Mouse (Mus musculus): Measurements from ENCODE around the gene 1700113H08Rik.

GRCm38 (mm10) chr10:87039800-87040199 lies 18.0 kb upstream of the 1700113H08Rik start:
- TF ChIP-seq CHD2 (IDR thresholded peaks at IDR 0.05; ENCODE audit: low read depth, low read length): no peak
- no peak for TF ChIP-seq ZC3H11A (IDR thresholded peaks at IDR 0.05; ENCODE audit: borderline replicate concordance, low read depth, low read length)
- TF ChIP-seq MAFK (IDR thresholded peaks at IDR 0.05; ENCODE audit: insufficient read depth, low read depth, low read length): no peak

Data from ES-E14 (cell line).